Mouse (Mus musculus): ENCODE measurements around the gene Gm21970. TPM values are rescaled to one million over a fixed set of nuclear protein-coding genes. Genes with fewer than 3 reads are reported as not detected.
"Not testable (repeated sequence)": the region's sequence is repeated elsewhere in the genome, so short reads cannot be mapped to it uniquely, and the experiment has no call there.

Gene Gm21970
- total RNA-seq, 2 experiments from 2014 or later = not detected

DNA sequence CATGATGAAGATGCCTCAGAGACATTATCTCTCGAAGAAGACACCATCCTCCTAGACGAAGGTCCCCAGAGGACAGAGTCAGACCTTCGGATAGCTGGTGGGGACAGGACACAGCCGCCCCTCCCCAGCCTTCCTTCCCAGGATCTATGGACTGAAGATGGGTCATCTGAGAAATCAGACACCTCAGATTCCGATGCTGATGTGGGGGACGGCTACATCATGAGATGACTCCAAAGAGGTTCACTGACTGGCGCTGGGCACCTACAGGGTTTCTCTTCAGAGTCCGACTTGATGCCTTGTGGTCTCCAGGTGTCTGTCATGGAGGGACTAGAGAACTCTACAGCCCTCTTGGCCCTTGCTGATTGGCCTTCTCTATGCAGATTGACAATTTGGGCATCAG lies 12.7 kb downstream of the Gm21970 start:
- no peak for DNase-seq

DNA sequence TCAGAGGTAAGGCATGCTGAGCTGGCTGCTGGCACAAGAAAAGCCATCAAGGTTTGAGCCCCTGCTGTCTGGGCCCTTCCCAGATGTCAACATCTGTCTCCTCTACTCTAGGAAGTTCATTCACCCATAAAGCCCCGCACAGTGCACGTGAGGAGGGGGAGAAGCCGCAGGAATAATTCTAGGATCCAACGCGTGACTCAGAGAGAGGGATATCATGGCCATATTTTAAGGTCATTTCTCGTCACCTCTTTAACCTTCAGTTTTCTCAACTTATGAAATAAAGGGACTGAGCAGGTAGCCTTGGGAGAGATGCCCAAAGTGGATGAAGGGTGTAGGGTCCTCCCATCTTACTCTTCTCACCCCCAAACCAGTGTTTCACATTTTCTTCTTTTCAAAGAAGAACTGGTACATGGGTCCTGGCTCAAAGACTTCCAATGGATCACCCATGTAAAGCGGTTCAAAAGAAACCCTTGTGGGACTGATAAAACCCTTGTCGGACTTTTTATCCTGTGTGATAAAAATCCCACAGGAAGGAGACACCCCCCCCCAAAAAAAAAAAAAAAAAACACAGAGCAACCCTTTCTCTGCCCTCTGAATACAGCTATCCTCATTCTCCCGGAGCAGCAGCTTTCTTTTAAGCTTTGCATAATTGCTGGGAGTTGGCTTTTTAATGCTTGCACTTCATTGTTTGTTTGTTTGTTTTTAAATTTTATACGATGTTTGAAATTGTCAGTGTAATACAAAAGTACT lies 13.5 kb downstream of the Gm21970 start:
- DNase-seq = no peak

DNA sequence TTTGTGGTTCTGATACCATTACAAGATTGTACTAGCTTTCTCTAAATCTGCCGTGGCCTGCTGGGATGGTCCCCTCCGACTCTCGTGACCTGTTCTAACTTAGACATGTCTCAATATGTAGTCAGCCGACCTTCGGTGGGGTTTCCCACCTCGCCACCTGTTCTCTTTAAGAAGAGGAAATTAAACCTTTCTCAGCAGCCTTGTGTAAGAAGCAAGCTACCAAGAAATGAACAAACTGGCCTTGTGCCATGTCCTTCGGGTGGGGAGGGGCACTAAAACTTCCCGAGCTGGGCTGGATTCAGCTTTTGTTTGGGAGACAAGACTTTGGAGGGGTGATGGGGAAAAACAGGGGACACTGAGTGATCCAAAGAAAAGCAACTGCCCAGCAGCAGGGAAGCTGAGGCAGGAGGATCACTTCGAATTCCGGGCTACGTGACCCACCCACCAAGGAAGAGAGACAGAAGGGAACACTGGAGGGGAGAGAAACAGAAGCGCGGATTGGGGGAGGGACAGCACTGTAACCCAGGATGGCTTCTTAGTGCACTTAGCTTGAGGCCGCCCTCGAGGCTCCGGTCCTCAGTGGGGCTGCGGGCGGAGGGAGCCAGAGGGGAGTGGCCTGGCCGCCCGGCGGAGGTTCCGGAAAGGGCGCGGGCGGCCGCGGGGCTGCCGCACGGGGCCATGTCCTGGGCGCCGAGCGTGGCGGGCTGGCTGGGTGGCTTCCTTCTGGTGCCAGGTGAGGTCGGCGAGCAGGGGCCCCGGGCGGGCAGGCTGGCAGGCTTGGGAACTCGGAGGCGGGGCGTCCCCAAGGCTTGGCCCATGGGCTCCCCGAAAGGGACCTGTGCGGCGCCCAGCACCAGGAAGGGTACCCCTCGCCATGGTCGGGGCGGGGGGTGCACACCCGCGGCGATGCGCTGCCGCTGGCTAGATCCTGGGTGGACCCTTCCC lies 14.4 kb downstream of the Gm21970 start, which contains the start of gene Il10rb:
Il10rb (plus strand) TSS at position 525 of the 945 bp plus-strand sequence.
- DNase-seq = peak; percentile 84

DNA sequence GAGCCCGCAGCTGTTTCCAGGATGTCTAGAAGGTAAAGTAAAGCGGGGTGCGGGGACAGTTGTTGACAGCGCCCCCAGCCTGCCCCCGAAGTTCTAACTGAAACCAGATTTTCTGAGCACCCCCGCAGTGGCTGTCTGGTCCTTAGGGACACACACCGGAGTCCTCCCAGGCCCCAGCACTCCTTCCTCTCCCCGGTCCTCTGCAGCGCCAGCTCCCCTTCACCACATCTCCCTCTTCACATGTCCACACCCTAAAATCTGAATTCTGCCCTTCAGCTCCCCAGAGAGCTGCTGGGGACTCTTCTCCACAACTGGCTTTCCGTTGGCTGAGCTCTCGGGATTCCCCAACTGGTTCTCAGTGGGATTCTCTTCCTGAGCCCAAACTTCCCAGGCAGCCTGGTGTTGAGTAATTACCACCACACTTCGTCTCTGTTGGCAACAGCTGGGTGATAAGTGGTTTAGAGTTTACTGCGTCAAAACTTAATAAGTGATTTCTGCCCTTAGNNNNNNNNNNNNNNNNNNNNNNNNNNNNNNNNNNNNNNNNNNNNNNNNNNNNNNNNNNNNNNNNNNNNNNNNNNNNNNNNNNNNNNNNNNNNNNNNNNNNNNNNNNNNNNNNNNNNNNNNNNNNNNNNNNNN lies 15.2 kb downstream of the Gm21970 start:
- DNase-seq = peak; percentile 60

DNA sequence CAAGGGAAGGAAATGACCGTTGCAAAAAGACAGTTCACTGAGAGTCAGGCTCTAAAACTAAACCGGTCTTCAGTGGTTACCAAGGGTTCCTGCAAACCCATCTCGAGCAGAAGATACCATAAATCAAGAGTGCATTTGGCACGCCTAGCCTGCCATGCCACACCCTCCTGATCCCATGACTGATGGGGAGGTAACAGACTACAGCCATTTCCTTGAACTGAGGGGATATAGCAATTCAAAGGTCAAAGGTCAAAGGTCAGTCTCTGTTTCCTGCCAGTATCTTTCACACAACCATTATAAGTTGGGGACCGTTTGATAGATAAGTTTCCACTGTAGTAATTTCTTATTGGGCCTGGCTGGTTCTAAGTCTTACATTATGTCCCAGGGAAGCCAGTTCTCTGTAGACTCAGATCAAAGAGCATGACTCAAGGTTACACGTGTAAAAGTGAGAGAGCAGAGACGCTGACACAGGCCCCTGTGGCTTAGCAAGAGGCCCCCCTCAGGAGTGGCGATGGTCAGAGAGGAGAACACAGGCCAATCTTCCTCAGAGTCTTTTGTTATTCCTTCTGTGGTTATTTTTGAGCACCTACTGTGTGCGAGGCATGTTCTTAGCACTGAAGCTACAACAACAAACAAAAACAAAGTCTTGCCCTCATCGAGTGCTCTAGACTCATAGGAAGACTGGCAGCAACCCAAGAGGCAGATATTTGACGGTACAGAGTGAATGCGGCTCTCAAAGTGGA lies 21.8 kb downstream of the Gm21970 start:
- no peak for DNase-seq

DNA sequence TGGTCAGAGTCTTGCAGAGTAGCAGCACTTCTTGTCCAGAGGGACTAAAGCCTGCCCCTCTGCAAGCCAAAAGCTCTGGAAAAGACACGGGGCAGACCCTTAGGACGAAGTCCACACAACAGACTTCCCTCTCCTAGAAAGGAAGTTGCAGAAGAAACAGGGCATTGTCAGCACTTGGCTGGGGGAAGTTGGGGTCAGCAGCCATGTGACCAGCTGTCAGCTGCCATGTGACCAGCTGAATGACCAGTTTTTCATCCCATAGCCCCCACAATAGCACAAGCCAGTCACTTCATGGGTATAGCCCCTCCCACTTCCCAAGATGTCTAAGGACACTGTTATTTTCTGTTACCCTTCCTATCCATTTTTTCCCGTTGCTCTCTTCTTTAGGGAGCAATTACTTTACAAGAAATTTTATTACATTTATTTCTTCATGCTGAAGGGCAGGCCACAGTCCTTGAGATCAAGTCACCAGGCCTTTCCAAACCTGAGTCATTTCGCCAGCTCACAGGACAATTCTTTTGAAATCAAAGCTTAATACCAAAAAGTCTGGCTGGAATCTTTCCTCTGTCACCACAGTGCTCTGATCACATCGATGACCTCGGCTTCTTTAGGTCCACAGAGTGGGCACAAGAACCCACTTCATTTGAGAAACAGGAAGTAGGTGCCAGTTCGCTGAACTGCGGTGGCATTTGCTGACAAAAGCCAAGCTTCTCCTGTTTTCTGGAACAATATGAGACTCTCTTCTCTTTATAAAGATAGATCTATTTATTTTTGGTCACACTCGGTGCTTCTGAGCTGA lies 24.1 kb downstream of the Gm21970 start:
- DNase-seq = no peak

DNA sequence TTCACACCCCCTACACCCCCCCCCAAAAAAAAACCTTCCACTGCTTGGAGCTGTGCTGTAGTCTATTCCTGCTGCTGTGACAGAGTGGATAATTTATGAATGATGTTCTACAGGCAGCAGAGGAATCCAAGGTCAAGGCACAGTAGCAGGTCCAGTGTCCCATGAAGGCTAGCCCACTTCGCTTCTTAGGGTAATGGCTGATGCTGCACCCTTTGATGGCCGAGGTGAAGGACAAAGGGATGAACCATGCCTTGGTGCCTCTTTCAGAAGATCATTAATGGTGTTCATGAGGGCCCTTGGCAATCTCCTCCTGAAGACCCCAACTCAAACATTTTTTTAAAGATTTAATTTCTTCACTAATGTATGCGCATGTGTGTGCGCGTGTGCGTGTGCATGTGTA lies 24.8 kb downstream of the Gm21970 start:
- DNase-seq = no peak

DNA sequence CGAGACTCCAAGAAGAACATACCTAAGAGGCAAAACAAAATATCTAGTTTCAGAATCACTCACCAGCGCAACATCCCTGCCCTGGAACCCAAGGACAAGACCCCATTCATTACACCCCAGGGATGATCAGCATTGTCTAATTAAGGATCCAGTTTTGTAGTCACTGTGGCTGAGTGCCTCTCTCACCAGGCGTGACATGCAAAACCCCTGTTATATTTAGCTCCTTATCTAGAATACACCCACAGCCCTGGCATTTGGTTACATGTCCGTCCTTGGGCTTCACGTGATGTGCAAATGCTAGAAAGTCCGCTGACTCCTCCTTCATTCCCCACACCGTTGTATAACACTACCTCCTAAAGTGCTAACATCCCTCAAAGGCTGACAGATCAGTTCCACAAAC lies 25.4 kb downstream of the Gm21970 start:
- peak; percentile 62 for DNase-seq

DNA sequence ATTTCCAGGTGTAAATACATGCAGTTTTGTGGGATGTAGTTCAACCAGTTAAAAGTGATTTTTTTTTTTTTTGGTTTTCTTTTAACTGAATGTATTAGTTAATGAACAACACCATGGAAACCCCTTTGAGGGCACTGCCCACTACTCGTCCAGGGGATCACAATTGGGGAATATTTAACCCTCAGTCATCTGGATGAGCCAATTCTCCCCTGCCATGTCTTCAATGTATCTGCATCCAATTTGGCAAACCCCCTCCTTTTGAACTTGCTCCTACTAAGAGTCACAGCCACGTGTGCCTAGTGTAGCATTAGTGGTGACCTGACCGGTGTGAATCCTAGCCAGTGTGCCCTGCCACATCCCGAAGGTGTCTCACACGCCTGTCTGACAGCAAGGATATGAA lies 27.0 kb downstream of the Gm21970 start:
- no peak for DNase-seq

DNA sequence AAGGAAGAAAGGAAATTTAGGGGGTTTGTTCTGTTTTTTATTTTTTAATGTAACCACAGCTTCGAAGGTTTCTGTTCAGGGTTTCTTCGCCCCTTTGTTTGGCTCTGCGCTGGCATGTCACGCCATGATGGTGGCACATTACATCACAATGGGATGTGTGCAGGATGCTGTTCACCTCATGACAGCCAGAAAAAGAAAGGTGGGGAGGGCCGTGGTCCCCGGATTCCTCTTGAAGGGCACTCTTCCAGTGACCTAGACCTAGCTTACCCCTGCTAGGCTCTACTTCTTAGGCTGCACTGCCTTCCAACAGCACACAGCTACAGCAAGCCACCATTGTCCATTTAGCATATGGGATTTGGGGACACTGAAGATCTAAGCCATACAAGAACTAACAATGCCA lies 34.3 kb downstream of the Gm21970 start:
- DNase-seq = no peak

DNA sequence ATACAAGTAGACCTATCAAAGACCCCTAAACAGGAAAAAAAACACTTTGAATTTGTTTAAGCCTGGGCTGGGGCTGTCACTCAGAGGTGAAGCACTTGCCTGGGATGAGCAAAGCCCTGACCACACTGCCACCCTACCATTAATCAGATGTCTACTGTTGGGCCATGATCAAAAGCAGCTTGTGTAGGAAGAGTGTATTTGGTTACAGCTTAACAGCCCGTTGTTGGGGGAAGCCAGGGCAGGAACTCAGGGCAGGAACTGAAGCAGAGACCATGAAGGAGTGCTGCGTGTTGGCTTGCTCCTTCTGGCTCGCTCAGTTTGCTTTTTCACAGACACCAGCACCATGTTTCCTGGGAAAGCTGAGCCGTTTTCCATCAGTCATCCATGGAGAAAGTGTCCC lies 35.1 kb downstream of the Gm21970 start:
- DNase-seq = no peak

DNA sequence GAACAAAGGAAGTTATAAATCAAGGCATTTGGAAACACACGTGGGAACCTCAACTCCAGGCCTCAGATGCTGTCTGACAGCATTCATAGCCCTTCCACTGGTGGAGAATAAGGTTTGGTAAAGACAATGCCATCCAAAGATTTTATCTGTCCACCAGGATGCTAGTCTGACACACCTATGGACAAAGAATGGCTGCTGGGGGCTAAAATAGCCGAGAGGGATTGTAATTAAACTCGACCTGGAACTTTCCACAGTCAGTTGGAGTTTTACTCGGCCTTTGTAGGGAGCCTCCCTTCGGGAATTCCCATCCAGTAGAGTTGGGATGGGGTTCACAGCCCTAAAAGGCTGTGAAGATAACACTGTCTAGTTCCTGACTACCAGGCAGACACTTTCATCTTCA lies 35.9 kb downstream of the Gm21970 start:
- DNase-seq = no peak

DNA sequence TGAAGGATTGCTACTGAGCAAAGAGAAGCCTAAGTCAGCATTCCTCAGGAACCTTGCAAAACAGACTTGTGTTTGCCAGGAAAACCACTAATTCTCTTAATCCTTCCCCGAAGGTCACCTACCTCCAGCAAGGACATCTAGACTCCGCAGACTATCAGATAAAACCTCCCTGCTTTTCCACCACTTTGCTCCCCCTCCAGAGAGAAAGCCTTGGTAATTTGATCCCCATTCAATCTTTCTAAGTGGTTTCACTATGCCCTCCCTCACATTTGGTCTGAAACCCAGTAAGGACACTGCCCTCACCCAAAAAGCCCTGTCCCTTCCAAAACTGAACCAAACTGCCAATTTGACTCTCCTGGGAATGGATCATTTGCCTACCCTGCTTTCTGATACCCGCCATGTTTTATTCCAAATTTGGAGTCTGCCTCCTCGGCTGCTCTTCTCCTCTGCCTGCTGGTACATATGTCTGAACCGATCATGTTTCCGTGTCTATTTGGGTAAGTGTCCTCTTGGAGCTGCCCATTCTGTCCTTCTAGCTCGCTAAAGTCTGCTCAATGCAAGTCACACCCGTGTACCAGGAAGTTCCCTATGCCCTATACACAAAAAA lies 36.8 kb downstream of the Gm21970 start:
- DNase-seq = no peak

DNA sequence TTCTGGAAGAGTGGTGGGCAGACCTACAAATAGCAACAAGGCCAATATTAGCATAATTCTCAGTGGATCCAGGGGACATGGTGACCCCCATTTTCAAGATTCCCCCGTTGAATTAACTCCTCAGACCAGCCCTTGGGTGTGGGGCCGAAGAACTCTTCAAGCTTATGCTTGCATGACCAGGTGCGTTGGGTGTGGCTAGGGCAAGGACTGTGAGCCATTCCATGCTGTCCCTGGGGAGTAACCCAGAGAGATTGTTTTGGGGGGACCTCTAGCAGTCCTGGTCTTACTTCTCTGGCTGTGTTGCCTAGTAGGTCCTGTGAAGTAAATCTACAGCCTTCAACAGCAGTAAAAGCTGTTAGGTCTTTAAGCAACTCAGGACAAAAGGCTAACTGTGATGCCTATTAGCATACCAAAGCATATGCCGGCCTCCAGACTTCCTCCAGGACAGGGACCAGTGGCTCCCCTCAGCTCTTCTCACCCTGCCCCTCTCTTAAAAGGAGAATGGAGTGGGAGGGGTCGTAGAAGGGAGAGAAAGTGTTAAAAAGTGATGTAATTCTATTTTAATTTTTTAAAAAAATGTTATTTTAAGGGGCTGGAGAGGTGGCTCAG lies 41.3 kb downstream of the Gm21970 start:
- DNase-seq = no peak

DNA sequence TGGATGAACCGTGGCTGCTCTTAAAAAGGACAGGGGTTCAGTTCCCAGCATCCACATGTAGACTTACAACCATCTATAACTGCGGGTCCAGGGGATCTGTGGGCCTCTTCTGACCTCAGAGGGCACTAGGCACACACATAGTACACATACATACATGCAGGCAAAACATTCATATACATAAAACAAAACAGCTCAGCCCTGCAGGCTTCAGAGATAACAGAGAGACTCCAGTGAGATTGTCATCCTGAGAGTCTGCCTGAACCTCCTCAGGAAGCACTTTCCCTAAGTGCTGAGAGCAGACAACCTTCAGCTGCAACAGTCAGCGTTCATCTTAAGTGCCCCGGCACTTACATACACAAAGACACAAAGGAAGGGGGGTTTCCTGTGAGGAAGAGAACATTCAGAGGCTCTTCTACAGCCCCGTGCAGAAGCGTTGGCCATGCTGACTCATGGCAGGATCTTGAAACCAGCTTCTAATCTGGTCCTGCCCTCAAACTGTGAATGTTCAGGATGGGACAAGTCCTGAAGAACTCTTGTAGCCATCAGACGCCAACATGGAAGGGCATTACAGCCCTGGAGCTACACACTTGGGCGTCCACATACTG lies 41.9 kb downstream of the Gm21970 start:
- no peak for DNase-seq

DNA sequence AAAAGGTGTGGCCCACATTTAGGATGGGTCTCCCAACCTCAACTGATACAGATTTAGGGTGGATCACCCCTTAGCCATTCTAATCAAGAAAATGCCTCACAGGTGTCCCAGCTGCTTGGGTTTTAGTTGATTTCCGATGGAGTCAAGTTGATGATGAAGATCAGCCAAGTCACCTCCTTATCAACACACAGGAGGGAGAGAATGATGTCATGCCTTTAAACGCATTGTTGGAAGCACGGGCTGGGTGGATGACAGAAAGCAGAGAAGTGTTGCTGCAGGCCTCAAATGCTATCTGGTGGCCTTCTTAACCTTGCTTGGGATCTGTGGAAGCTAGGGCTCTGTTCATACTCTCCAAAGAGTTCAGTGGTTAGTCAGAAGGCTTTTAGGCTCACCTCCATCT lies 42.6 kb downstream of the Gm21970 start:
- no peak for DNase-seq

DNA sequence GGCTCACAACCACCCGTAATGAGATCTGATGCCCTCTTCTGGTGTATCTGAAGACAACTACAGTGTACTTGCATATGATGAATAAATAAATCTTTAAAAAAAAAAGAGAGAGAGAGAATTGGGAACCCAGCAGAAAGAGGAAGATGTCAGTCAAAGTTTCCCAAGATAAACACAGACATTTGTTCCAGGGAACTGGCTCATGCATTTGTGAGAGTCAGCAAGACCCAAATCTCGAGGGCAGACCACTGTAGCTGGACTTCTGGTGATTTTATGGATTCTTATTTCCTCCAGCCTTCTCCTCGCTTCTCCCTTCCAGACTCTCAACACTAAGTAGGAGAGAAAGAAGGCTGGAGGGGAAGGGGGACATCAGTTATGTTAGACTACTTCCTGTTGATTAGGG lies 46.6 kb downstream of the Gm21970 start:
- no peak for DNase-seq

DNA sequence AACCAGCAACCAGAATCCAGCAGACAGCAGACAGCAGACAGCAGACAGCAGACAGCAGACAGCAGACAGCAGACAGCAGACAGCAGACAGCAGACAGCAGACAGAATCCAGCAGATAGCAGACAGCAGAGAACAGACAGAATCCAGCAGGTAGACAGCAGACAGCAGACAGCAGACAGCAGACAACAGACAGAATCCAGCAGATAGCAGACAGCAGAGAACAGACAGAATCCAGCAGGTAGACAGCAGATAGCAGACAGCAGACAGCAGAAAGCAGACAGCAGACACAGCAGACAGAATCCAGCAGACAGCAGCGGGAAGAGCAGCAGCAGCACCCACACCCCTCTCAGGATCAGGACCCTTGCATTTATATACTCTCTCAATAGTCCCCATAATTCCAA lies 47.1 kb downstream of the Gm21970 start:
- DNase-seq = not testable (repeated sequence)

DNA sequence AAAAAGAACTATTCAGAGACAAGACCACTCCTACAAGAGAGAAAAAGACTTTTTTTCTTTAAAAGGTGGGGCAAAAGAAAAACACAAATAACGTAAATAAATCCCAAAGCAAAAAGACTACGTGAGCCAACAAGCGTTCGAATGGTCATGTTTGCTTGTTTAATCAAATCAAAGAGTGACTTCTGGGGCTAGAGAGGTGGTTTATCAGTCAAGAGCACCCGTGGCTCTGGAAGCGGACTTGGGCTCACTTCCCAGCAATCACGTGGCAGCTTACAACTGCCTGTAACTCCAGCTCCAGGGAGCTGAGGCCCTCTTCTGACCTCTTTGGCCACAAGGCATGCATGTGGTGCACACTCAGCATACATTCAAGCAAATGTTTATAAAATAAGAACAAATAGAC lies 49.8 kb downstream of the Gm21970 start:
- DNase-seq = peak; percentile 83

DNA sequence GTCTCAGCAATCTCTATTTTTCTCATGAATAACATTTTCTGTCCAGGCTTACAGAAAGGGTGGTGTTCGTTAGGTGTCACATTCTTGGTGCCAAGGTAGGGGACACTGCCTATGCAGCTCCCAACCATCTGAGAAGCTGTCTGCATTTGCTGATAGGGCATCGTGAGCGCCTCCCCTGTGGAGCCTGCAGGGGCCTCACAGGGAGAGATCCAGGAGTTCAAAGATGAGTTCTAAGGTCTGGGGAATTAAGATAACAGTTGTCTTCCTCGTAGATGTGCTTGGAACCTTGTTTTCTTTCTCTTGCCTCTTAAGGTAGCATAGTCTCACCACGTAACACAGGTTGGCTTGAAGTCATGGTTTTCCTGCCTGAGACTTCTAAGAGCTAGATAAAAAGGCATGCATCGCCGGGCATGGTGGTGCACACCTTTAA lies 50.3 kb downstream of the Gm21970 start:
- DNase-seq = no peak
